Mouse (Mus musculus) MEL (cell line): ENCODE data around the gene Prkcz.

Experiments
- CHD1 ChIP-seq: IDR thresholded peaks from 2 replicates; pipeline ENCODE4 v1.6.1; 2012; ENCODE audit warnings: low read depth, mild to moderate bottlenecking, inconsistent platforms, low read length, improper control_type of control experiment
- CTCF ChIP-seq, 3 experiments: IDR thresholded peaks in 2 of 3; conservative IDR thresholded peaks in 1 of 3; 2 replicates each; pipeline ENCODE4 v1.5.1; 2011 to 2012; ENCODE audit warnings: low read length in 3 of 3, low read depth in 2 of 3, mild to moderate bottlenecking in 2 of 3, improper control_type of control experiment in 1 of 3, inconsistent platforms in 1 of 3, mixed read lengths in 1 of 3, moderate library complexity in 1 of 3; ENCODE audit not compliant: control insufficient read depth in 1 of 3, insufficient read depth in 1 of 3, poor library complexity in 1 of 3, severe bottlenecking in 1 of 3
- EP300 ChIP-seq, 2 experiments: IDR thresholded peaks; 2 replicates each; pipeline ENCODE4 v1.6.1; 2011; ENCODE audit warnings: improper control_type of control experiment in 2 of 2, low read length in 2 of 2, low read depth in 1 of 2, mild to moderate bottlenecking in 1 of 2
- GABPA ChIP-seq: IDR thresholded peaks from 2 replicates; pipeline ENCODE4 v1.6.1; 2012; ENCODE audit warnings: low read depth, mild to moderate bottlenecking, inconsistent platforms, low read length, improper control_type of control experiment, moderate library complexity
- GATA1 ChIP-seq: IDR thresholded peaks from 2 replicates; pipeline ENCODE4 v1.6.1; 2011; ENCODE audit warnings: low read depth, low read length, improper control_type of control experiment
- HCFC1 ChIP-seq: IDR thresholded peaks from 2 replicates; pipeline ENCODE4 v1.6.1; 2012; ENCODE audit warnings: low read depth, mild to moderate bottlenecking, inconsistent platforms, low read length, improper control_type of control experiment, moderate library complexity
- POLR2A ChIP-seq, 2 experiments: IDR thresholded peaks; 2 replicates each; pipeline ENCODE4 v1.6.1; 2011 to 2012; ENCODE audit warnings: low read length in 2 of 2, mild to moderate bottlenecking in 2 of 2, control low read depth in 1 of 2, improper control_type of control experiment in 1 of 2, low read depth in 1 of 2, moderate library complexity in 1 of 2; ENCODE audit not compliant: control insufficient read depth in 1 of 2, insufficient read depth in 1 of 2, poor library complexity in 1 of 2
- TAL1 ChIP-seq: IDR thresholded peaks from 2 replicates; pipeline ENCODE4 v1.6.1; 2012; ENCODE audit warnings: mild to moderate bottlenecking, inconsistent platforms, low read length, moderate library complexity, mixed read lengths

GRCm38 (mm10) chr4:155228461-155228860 lies 132.7 kb downstream of the Prkcz start:
- TF ChIP-seq CTCF (IDR thresholded peaks at IDR 0.05 in 2 of 3, conservative IDR thresholded peaks at IDR 0.05 in 1 of 3; ENCODE audit: control insufficient read depth in 1 of 3, insufficient read depth in 1 of 3, low read depth in 2 of 3, low read length in 3 of 3, poor library complexity in 1 of 3, severe bottlenecking in 1 of 3) (no peak), POLR2A (IDR thresholded peaks at IDR 0.05; ENCODE audit: control insufficient read depth in 1 of 2, insufficient read depth in 1 of 2, low read depth in 1 of 2, low read length in 2 of 2, poor library complexity in 1 of 2) (no peak), GATA1 (no peak), CHD1 (no peak), HCFC1 (no peak), GABPA (no peak), EP300 (IDR thresholded peaks at IDR 0.05; ENCODE audit: low read depth in 1 of 2, low read length in 2 of 2) (no peak), TAL1 (no peak)
